Mouse (Mus musculus): ENCODE measurements around the gene Onecut3.

The Onecut3 gene

GRCm38 (mm10) chr10:80557346-80557965, 62.8 kb downstream of the Onecut3 start:
- DNase-seq = peak; percentile 82 to 87

GRCm38 (mm10) chr10:80559431-80559830, 64.8 kb downstream of the Onecut3 start:
- DNase-seq = no peak

- no peak for DNase-seq
Observed at GRCm38 (mm10) chr10:80560621-80561020, 66.0 kb downstream of the Onecut3 start.

GRCm38 (mm10) chr10:80561116-80561944, 66.7 kb downstream of the Onecut3 start, which contains the start of gene Rexo1:
TSS of gene Rexo1 (minus strand) at chr10:80561560.
- peak; percentile 91 to 96 for DNase-seq

GRCm38 (mm10) chr10:80566375-80567092, 71.9 kb downstream of the Onecut3 start:
- peak; percentile 68 to 88 for DNase-seq

Data from kidney, adult 8-10 months (tissue).